ENCODE assay signal across 24 mouse cellular contexts in the genomic region with DNA sequence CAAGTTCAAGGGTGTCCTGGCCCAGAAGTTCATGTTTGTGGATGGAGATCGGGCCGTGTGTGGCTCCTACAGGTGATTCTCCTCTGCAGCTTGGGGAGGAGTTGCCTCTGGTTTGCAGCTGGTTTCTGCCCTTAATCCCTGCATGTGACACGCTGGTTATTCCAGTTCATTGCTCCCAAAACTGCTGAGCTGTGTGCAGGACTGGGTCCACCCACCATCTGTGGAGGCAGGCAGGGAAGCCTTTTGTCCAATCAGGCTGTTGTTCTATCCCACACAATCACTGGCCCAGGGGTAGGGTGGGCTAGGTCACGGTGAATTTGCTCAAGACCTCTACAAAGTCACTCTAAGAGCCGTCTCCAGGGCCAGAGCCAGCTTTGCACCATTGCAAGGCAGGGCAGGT. TPM values are rescaled to one million over a fixed set of nuclear protein-coding genes. Genes with fewer than 3 reads are reported as not detected.
DNase-seq lines count a peak whose midpoint lies in the region; ATAC-seq and TF ChIP-seq lines count a peak whose summit lies in the region.
"Had no signal": no experiment of that assay in that cellular context is flagged by ENCODE, and none has a peak within 500 bp of the region (broad histone marks: within the 10 kb centered on the region; RNA-seq: fewer than 3 reads in every experiment).

No protein-coding gene starts in this region.

- TF ChIP-seq CTCF in kidney, adult 2 months (conservative IDR thresholded peaks at IDR 0.05; ENCODE audit: insufficient read depth, insufficient read length, low read depth, low read length), result no peak

- H3K4me2 ChIP-seq in embryonic facial prominence, embryonic 14.5 days (ENCODE audit: low read depth, low read length), result no peak overlapping the region
- H3K4me2 ChIP-seq in kidney, embryonic 15.5 days, result no peak overlapping the region
- H3K4me2 ChIP-seq: embryonic facial prominence, embryonic 12.5 days; forebrain, embryonic 13.5 days; midbrain, embryonic 13.5 days had no signal

- H3K4me1 ChIP-seq in embryonic facial prominence, embryonic 14.5 days (ENCODE audit: control insufficient read depth, insufficient read depth, low read length), result no peaks in the 10 kb centered on the region
- peaks cover 20% of the 10 kb centered on the region for H3K4me1 ChIP-seq in embryonic facial prominence, embryonic 10.5 days
- peaks cover 17% of the 10 kb centered on the region for H3K4me1 ChIP-seq in kidney, adult 2 months (ENCODE audit: control insufficient read depth, insufficient read depth, low read length)
- H3K4me1 ChIP-seq in kidney, embryonic 15.5 days, result peaks cover 18% of the 10 kb centered on the region
- H3K4me1 ChIP-seq: embryonic facial prominence, embryonic 12.5 days had no signal

- H3K9me3 ChIP-seq in embryonic facial prominence, embryonic 14.5 days (ENCODE audit: control insufficient read depth, low read length), result no peaks in the 10 kb centered on the region
- H3K9me3 ChIP-seq in embryonic facial prominence, embryonic 10.5 days, result no peaks in the 10 kb centered on the region
- H3K9me3 ChIP-seq in kidney, embryonic 15.5 days (replicated peaks), result no peaks in the 10 kb centered on the region
- H3K9me3 ChIP-seq: embryonic facial prominence, embryonic 12.5 days; forebrain, embryonic 13.5 days; heart, embryonic 10.5 days; midbrain, embryonic 13.5 days had no signal

- H3K36me3 ChIP-seq in embryonic facial prominence, embryonic 14.5 days (ENCODE audit: control insufficient read depth, insufficient read depth, low read length), result no peaks in the 10 kb centered on the region
- peaks cover 13% of the 10 kb centered on the region; the same call in 1 of the 2 replicates for H3K36me3 ChIP-seq in embryonic facial prominence, embryonic 10.5 days (replicated peaks)
- H3K36me3 ChIP-seq in kidney, adult 2 months (ENCODE audit: control insufficient read depth, insufficient read depth, low read length), result no peaks in the 10 kb centered on the region
- H3K36me3 ChIP-seq in kidney, embryonic 15.5 days, result no peaks in the 10 kb centered on the region
- H3K36me3 ChIP-seq: embryonic facial prominence, embryonic 12.5 days; midbrain, embryonic 13.5 days had no signal

- intact Hi-C loops in left cerebral cortex, postnatal 14 days (cut with DNase I), result no loop called here

- H3K4me3 ChIP-seq in embryonic facial prominence, embryonic 14.5 days (ENCODE audit: low read depth, low read length), result no peak overlapping the region
- H3K4me3 ChIP-seq in embryonic facial prominence, embryonic 10.5 days, result no peak overlapping the region
- H3K4me3 ChIP-seq in kidney, adult 2 months (ENCODE audit: insufficient read depth, low read depth, low read length), result no peak overlapping the region
- H3K4me3 ChIP-seq in kidney, embryonic 15.5 days (replicated peaks), result no peak overlapping the region
- H3K4me3 ChIP-seq: embryonic facial prominence, embryonic 12.5 days; erythroblast, embryonic 14.5 days; forebrain, embryonic 13.5 days; heart, embryonic 10.5 days; midbrain, embryonic 13.5 days had no signal

- no peak overlapping the region for H3K9ac ChIP-seq in embryonic facial prominence, embryonic 14.5 days (ENCODE audit: low read depth, low read length)
- H3K9ac ChIP-seq in kidney, embryonic 15.5 days, result no peak overlapping the region
- H3K9ac ChIP-seq: embryonic facial prominence, embryonic 12.5 days; forebrain, embryonic 13.5 days; liver, embryonic 14.5 days; midbrain, embryonic 13.5 days had no signal

- ATAC-seq in embryonic facial prominence, embryonic 14.5 days (ENCODE audit: low read depth), result peak; percentile 36; the same call in 1 of the 2 replicates
- ATAC-seq in kidney, embryonic 15.5 days (replicated peaks; ENCODE audit: low FRiP score), result no peak; the same call in 1 of the 2 replicates
- ATAC-seq: forebrain, embryonic 13.5 days; midbrain, embryonic 13.5 days had no signal

- no peaks in the 10 kb centered on the region for H3K27me3 ChIP-seq in embryonic facial prominence, embryonic 14.5 days (replicated peaks; ENCODE audit: control insufficient read depth, insufficient read depth, low read length)
- H3K27me3 ChIP-seq in embryonic facial prominence, embryonic 10.5 days (replicated peaks; ENCODE audit: low read depth, poor library complexity, severe bottlenecking), result no peaks in the 10 kb centered on the region
- no peaks in the 10 kb centered on the region for H3K27me3 ChIP-seq in kidney, adult 2 months (replicated peaks; ENCODE audit: control insufficient read depth, insufficient read depth, low read length)
- no peaks in the 10 kb centered on the region for H3K27me3 ChIP-seq in kidney, embryonic 15.5 days
- H3K27me3 ChIP-seq: embryonic facial prominence, embryonic 12.5 days; forebrain, embryonic 13.5 days; midbrain, embryonic 13.5 days had no signal

- H3K27ac ChIP-seq in embryonic facial prominence, embryonic 14.5 days (replicated peaks; ENCODE audit: low read depth, low read length), result no peak overlapping the region
- H3K27ac ChIP-seq in embryonic facial prominence, embryonic 10.5 days (replicated peaks), result no peak overlapping the region
- H3K27ac ChIP-seq in kidney, adult 2 months (ENCODE audit: insufficient read depth, low read depth, low read length), result peak overlapping the region; percentile 63
- no peak overlapping the region for H3K27ac ChIP-seq in kidney, embryonic 15.5 days
- H3K27ac ChIP-seq: embryonic facial prominence, embryonic 12.5 days; forebrain, embryonic 13.5 days; heart, embryonic 10.5 days; liver, embryonic 14.5 days; macrophage; midbrain, embryonic 13.5 days had no signal

- no peak for TF ChIP-seq POLR2A in kidney, adult 2 months (IDR thresholded peaks at IDR 0.05; ENCODE audit: low read depth, low read length)

- no peak for DNase-seq in embryonic facial prominence, embryonic 14.5 days (ENCODE audit: low spot score)
- DNase-seq in embryonic facial prominence, embryonic 10.5 days (ENCODE audit: low spot score), result no peak
- DNase-seq in kidney, adult 2 months, result peak; percentile 91
- DNase-seq in kidney, postnatal 14 days, result peak; percentile 75
- DNase-seq in lung, adult 18-20 months, result no peak
- DNase-seq in left cerebral cortex, postnatal 14 days (ENCODE audit: low spot score in 2 of 2), result no peak
- no peak for DNase-seq in adrenal gland, postnatal 10 days
- DNase-seq: adrenal gland, postnatal 25 days; cerebellum, adult 8-10 months; cerebellum, postnatal 36 days; right cerebral cortex, postnatal 25 days; spleen, adult 18-20 months had no signal

- 68% methylated on average over 5 of the region's 5 CpGs for WGBS in embryonic facial prominence, embryonic 14.5 days
- 62% methylated on average over 5 of the region's 5 CpGs for WGBS in embryonic facial prominence, embryonic 10.5 days
- 36% methylated on average over 5 of the region's 5 CpGs for WGBS in kidney, adult 2 months
- 51% methylated on average over 5 of the region's 5 CpGs for WGBS in kidney, embryonic 15.5 days

RNA-seq across cellular contexts. Expression of a gene that starts 17.8 kb away (rescaled TPM):
- 2.2 and 3.7 TPM in 2 replicates for polyA plus RNA-seq in embryonic facial prominence, embryonic 14.5 days (2014; fragmentation: Nextera tagmentation; extraction: Ambion mirVana)
- 2.2 and 2.3 TPM in 2 replicates for polyA plus RNA-seq in embryonic facial prominence, embryonic 10.5 days (2016; fragmentation: Nextera tagmentation; extraction: Ambion mirVana)
- polyA plus RNA-seq in kidney, adult 2 months (2012; rRNA removed), result 15.4 and 17.6 TPM in 2 replicates
- 2.2 and 2.8 TPM in 2 replicates for polyA plus RNA-seq in kidney, embryonic 15.5 days (2015; fragmentation: Nextera tagmentation; extraction: Ambion mirVana)
- under 1 TPM in 1 of 2 experiments, not detected in 1; 0.09 TPM for total RNA-seq in left cerebral cortex, postnatal 14 days (2021)
- under 1 TPM; 0.78 to 0.85 TPM for total RNA-seq in adrenal gland, postnatal 10 days (2021)
- total RNA-seq: granulocyte monocyte progenitor cell, adult 5-6 weeks had no signal
- polyA plus RNA-seq: macrophage had no signal

RNA-seq across cellular contexts. Expression of a gene that starts 18.9 kb away (rescaled TPM):
- polyA plus RNA-seq in embryonic facial prominence, embryonic 14.5 days (2014; fragmentation: Nextera tagmentation; extraction: Ambion mirVana), result 0.13 TPM in 1 of 2 replicates, not detected in the other
- polyA plus RNA-seq in embryonic facial prominence, embryonic 10.5 days (2016; fragmentation: Nextera tagmentation; extraction: Ambion mirVana), result 0.14 TPM in 1 of 2 replicates, not detected in the other
- polyA plus RNA-seq in kidney, adult 2 months (2012; rRNA removed), result 348 and 492 TPM in 2 replicates
- polyA plus RNA-seq in kidney, embryonic 15.5 days (2015; fragmentation: Nextera tagmentation; extraction: Ambion mirVana), result 0.45 TPM in 2 replicates
- under 1 TPM; 0.18 to 0.27 TPM for total RNA-seq in left cerebral cortex, postnatal 14 days (2021)
- total RNA-seq in adrenal gland, postnatal 10 days (2021), result under 1 TPM in 1 of 2 experiments, not detected in 1; 0.15 TPM
- total RNA-seq: adrenal gland, postnatal 25 days; gastrocnemius, adult 8-10 months; granulocyte monocyte progenitor cell, adult 5-6 weeks; hematopoietic stem cell, adult 5-6 weeks had no signal
- polyA plus RNA-seq: erythroblast, embryonic 14.5 days; forebrain, embryonic 13.5 days; heart, embryonic 10.5 days; liver, embryonic 14.5 days; macrophage; neural tube, embryonic 11.5 days had no signal

RNA-seq across cellular contexts. Expression of a gene that starts 48.6 kb away (rescaled TPM):
- polyA plus RNA-seq in embryonic facial prominence, embryonic 14.5 days (2014; fragmentation: Nextera tagmentation; extraction: Ambion mirVana), result 8.2 and 8.6 TPM in 2 replicates
- 6.0 and 6.5 TPM in 2 replicates for polyA plus RNA-seq in embryonic facial prominence, embryonic 10.5 days (2016; fragmentation: Nextera tagmentation; extraction: Ambion mirVana)
- polyA plus RNA-seq in kidney, adult 2 months (2012; rRNA removed), result 11.1 and 15.3 TPM in 2 replicates
- 12.9 and 13.0 TPM in 2 replicates for polyA plus RNA-seq in kidney, embryonic 15.5 days (2015; fragmentation: Nextera tagmentation; extraction: Ambion mirVana)
- 1 to 10 TPM; 6.7 to 9.2 TPM for total RNA-seq in left cerebral cortex, postnatal 14 days (2021)
- 10 to 100 TPM; 16.0 to 17.3 TPM for total RNA-seq in adrenal gland, postnatal 10 days (2021)

Comparison
In these comparisons a context has a peak if more than half of its experiments do, and no peak if none do; other contexts are left out.
1. RNA of a gene that starts 18.9 kb away (polyA plus RNA-seq): 348 to 492 TPM in kidney, adult 2 months; 0.45 TPM in kidney, embryonic 15.5 days, 0.13 TPM in embryonic facial prominence, embryonic 14.5 days and 0.14 TPM in embryonic facial prominence, embryonic 10.5 days; every median in the first group is over 100 times any median in the second.
2. DNase-seq: peak in kidney, adult 2 months (single experiment) and kidney, postnatal 14 days (single experiment); none in embryonic facial prominence, embryonic 14.5 days (single experiment), embryonic facial prominence, embryonic 10.5 days (single experiment), lung, adult 18-20 months (0 of 2), left cerebral cortex, postnatal 14 days (0 of 2) and adrenal gland, postnatal 10 days (single experiment).